Mouse (Mus musculus): ENCODE data around the gene Spint5. TPM values are rescaled to one million over a fixed set of nuclear protein-coding genes. Genes with fewer than 3 reads are reported as not detected.

Spint5 gene
- polyA plus RNA-seq (2015; fragmentation: Nextera tagmentation; extraction: Ambion mirVana), result not detected in 2 replicates

- no peak for ATAC-seq (ENCODE audit: insufficient read depth, low FRiP score, low read depth)
- Histone ChIP-seq H3K4me2 (no peak within 1 kb of the TSS), H3K27me3 (replicated peaks) (no peaks in the 10 kb centered on the region), H3K9me3 (no peaks in the 10 kb centered on the region), H3K36me3 (no peaks in the 10 kb centered on the region), H3K4me1 (no peaks in the 10 kb centered on the region), H3K9ac (no peak within 1 kb of the TSS), H3K27ac (no peak within 1 kb of the TSS), H3K4me3 (replicated peaks) (no peak within 1 kb of the TSS)
- WGBS, result 70% methylated on average over 6 of the region's 6 CpGs
Observed at GRCm38 (mm10) chr2:164715005-164715404, at the start of gene Spint5. Gene Spint5 (plus strand): TSS chr2:164715305.

- H3K9me3 ChIP-seq, result no peaks in the 10 kb centered on the region
- no peak overlapping the region for H3K9ac ChIP-seq
- H3K36me3 ChIP-seq, result no peaks in the 10 kb centered on the region
- no peak for ATAC-seq (ENCODE audit: insufficient read depth, low FRiP score, low read depth)
- no peak overlapping the region for H3K4me3 ChIP-seq (replicated peaks)
- H3K4me1 ChIP-seq, result no peaks in the 10 kb centered on the region
- H3K27me3 ChIP-seq (replicated peaks), result no peaks in the 10 kb centered on the region
- no peak overlapping the region for H3K27ac ChIP-seq
- 79% methylated on average over 5 of the region's 5 CpGs for WGBS
- H3K4me2 ChIP-seq, result no peak overlapping the region
Observed at GRCm38 (mm10) chr2:164670261-164670660, 44.8 kb upstream of the Spint5 start.

- no peaks in the 10 kb centered on the region for H3K9me3 ChIP-seq
- H3K4me1 ChIP-seq, result no peaks in the 10 kb centered on the region
- no peak overlapping the region for H3K27ac ChIP-seq
- ATAC-seq (ENCODE audit: insufficient read depth, low FRiP score, low read depth), result no peak
- H3K4me3 ChIP-seq (replicated peaks), result no peak overlapping the region
- no peaks in the 10 kb centered on the region for H3K27me3 ChIP-seq (replicated peaks)
- H3K36me3 ChIP-seq, result no peaks in the 10 kb centered on the region
- 17% methylated on average over 1 of the region's 1 CpGs for WGBS
- H3K4me2 ChIP-seq, result no peak overlapping the region
- H3K9ac ChIP-seq, result no peak overlapping the region
Observed at GRCm38 (mm10) chr2:164670938-164671337, 44.2 kb upstream of the Spint5 start.

GRCm38 (mm10) chr2:164673987-164674386 is 41.1 kb upstream of the Spint5 start, which contains the start of gene Wfdc11:
Gene Wfdc11 (minus strand): TSS chr2:164674087.
- Histone ChIP-seq H3K4me3 (replicated peaks) (no peak within 1 kb of the TSS), H3K36me3 (no peaks in the 10 kb centered on the region), H3K9me3 (no peaks in the 10 kb centered on the region), H3K4me2 (no peak within 1 kb of the TSS), H3K27ac (no peak within 1 kb of the TSS), H3K9ac (no peak within 1 kb of the TSS), H3K4me1 (peaks cover 7% of the 10 kb centered on the region; the same call in 1 of the 2 replicates), H3K27me3 (replicated peaks) (no peaks in the 10 kb centered on the region)
- 73% methylated on average over 7 of the region's 7 CpGs for WGBS
- ATAC-seq (ENCODE audit: insufficient read depth, low FRiP score, low read depth), result no peak

GRCm38 (mm10) chr2:164676103-164676502 is 39.0 kb upstream of the Spint5 start:
- 80% methylated on average over 7 of the region's 7 CpGs for WGBS
- no peak for ATAC-seq (ENCODE audit: insufficient read depth, low FRiP score, low read depth)

GRCm38 (mm10) chr2:164676916-164677685 is 38.0 kb upstream of the Spint5 start:
- Histone ChIP-seq H3K4me1 (peaks cover 10% of the 10 kb centered on the region; the same call in 1 of the 2 replicates), H3K27ac (no peak overlapping the region), H3K9me3 (no peaks in the 10 kb centered on the region), H3K4me3 (replicated peaks) (no peak overlapping the region), H3K36me3 (no peaks in the 10 kb centered on the region), H3K9ac (no peak overlapping the region), H3K4me2 (no peak overlapping the region), H3K27me3 (replicated peaks) (no peaks in the 10 kb centered on the region)
- 69% methylated on average over 16 of the region's 16 CpGs for WGBS
- no peak for ATAC-seq (ENCODE audit: insufficient read depth, low FRiP score, low read depth)

More at GRCm38 (mm10) chr2:164676103-164676502, 39.0 kb upstream of the Spint5 start:
- no peaks in the 10 kb centered on the region for H3K9me3 ChIP-seq
- H3K36me3 ChIP-seq, result no peaks in the 10 kb centered on the region
- H3K4me1 ChIP-seq, result peaks cover 10% of the 10 kb centered on the region; the same call in 1 of the 2 replicates
- no peak overlapping the region for H3K9ac ChIP-seq
- no peak overlapping the region for H3K4me2 ChIP-seq
- H3K27ac ChIP-seq, result no peak overlapping the region
- no peak overlapping the region for H3K4me3 ChIP-seq (replicated peaks)
- H3K27me3 ChIP-seq (replicated peaks), result no peaks in the 10 kb centered on the region

- H3K9me3 ChIP-seq, result no peaks in the 10 kb centered on the region
- peak overlapping the region; percentile 55 for H3K4me2 ChIP-seq
- no peaks in the 10 kb centered on the region for H3K27me3 ChIP-seq (replicated peaks)
- H3K4me1 ChIP-seq, result peaks cover 10% of the 10 kb centered on the region; the same call in 1 of the 2 replicates
- H3K9ac ChIP-seq, result no peak overlapping the region
- peak overlapping the region; percentile 26 for H3K4me3 ChIP-seq (replicated peaks)
- WGBS, result 15% methylated on average over 19 of the region's 19 CpGs
- ATAC-seq (ENCODE audit: insufficient read depth, low FRiP score, low read depth), result peak; percentile 68
- H3K36me3 ChIP-seq, result no peaks in the 10 kb centered on the region
- peak overlapping the region; percentile 44; the same call in 1 of the 2 replicates for H3K27ac ChIP-seq
Observed at GRCm38 (mm10) chr2:164678848-164679625, 36.1 kb upstream of the Spint5 start.

- Histone ChIP-seq H3K4me2 (no peak overlapping the region), H3K4me1 (peaks cover 10% of the 10 kb centered on the region; the same call in 1 of the 2 replicates), H3K36me3 (no peaks in the 10 kb centered on the region), H3K27ac (0 out of 2 replicates have a peak overlapping the region, but pooled peaks have one; percentile 44), H3K27me3 (replicated peaks) (no peaks in the 10 kb centered on the region), H3K9ac (no peak overlapping the region), H3K4me3 (replicated peaks) (no peak overlapping the region), H3K9me3 (no peaks in the 10 kb centered on the region)
- 0 out of 2 replicates have a peak, but pooled peaks have one; percentile 19 for ATAC-seq (ENCODE audit: insufficient read depth, low FRiP score, low read depth)
- 18% methylated on average over 3 of the region's 3 CpGs for WGBS
Observed at GRCm38 (mm10) chr2:164679906-164680305, 35.2 kb upstream of the Spint5 start.

- H3K4me3 ChIP-seq (replicated peaks), result no peak within 1 kb of the TSS
- no peak within 1 kb of the TSS for H3K27ac ChIP-seq
- H3K9ac ChIP-seq, result no peak within 1 kb of the TSS
- no peaks in the 10 kb centered on the region for H3K36me3 ChIP-seq
- no peaks in the 10 kb centered on the region for H3K9me3 ChIP-seq
- H3K27me3 ChIP-seq (replicated peaks), result no peaks in the 10 kb centered on the region
- no peak for ATAC-seq (ENCODE audit: insufficient read depth, low FRiP score, low read depth)
- WGBS, result 56% methylated on average over 3 of the region's 3 CpGs
- no peak within 1 kb of the TSS for H3K4me2 ChIP-seq
- H3K4me1 ChIP-seq, result no peaks in the 10 kb centered on the region
Observed at GRCm38 (mm10) chr2:164684807-164685206, 30.3 kb upstream of the Spint5 start, which contains the start of gene Wfdc13. Gene Wfdc13 (plus strand): TSS chr2:164685107.

GRCm38 (mm10) chr2:164698201-164698600 is 16.9 kb upstream of the Spint5 start, which contains the start of gene Spint4:
Gene Spint4 (plus strand): TSS chr2:164698501.
- Histone ChIP-seq H3K4me2 (no peak within 1 kb of the TSS), H3K36me3 (no peaks in the 10 kb centered on the region), H3K9me3 (no peaks in the 10 kb centered on the region), H3K4me3 (replicated peaks) (no peak within 1 kb of the TSS), H3K9ac (no peak within 1 kb of the TSS), H3K4me1 (no peaks in the 10 kb centered on the region), H3K27ac (no peak within 1 kb of the TSS), H3K27me3 (replicated peaks) (no peaks in the 10 kb centered on the region)
- no peak for ATAC-seq (ENCODE audit: insufficient read depth, low FRiP score, low read depth)
- whole genome bisulfite sequencing, result 74% methylated on average over 4 of the region's 4 CpGs

GRCm38 (mm10) chr2:164700959-164701358 is 14.1 kb upstream of the Spint5 start:
- no peak overlapping the region for H3K4me3 ChIP-seq (replicated peaks)
- H3K9me3 ChIP-seq, result no peaks in the 10 kb centered on the region
- no peaks in the 10 kb centered on the region for H3K36me3 ChIP-seq
- no peak; the same call in 1 of the 2 replicates for ATAC-seq (ENCODE audit: insufficient read depth, low FRiP score, low read depth)
- no peaks in the 10 kb centered on the region for H3K4me1 ChIP-seq
- no peaks in the 10 kb centered on the region for H3K27me3 ChIP-seq (replicated peaks)
- WGBS, result 43% methylated on average over 5 of the region's 5 CpGs
- H3K4me2 ChIP-seq, result no peak overlapping the region
- H3K9ac ChIP-seq, result no peak overlapping the region
- H3K27ac ChIP-seq, result no peak overlapping the region

GRCm38 (mm10) chr2:164701761-164702160 is 13.3 kb upstream of the Spint5 start:
- 82% methylated on average over 5 of the region's 5 CpGs for WGBS
- no peak for ATAC-seq (ENCODE audit: insufficient read depth, low FRiP score, low read depth)
- no peak overlapping the region for H3K27ac ChIP-seq

More at GRCm38 (mm10) chr2:164701761-164702160, 13.3 kb upstream of the Spint5 start:
- H3K27me3 ChIP-seq (replicated peaks), result no peaks in the 10 kb centered on the region
- H3K4me3 ChIP-seq (replicated peaks), result no peak overlapping the region
- no peaks in the 10 kb centered on the region for H3K9me3 ChIP-seq
- H3K4me1 ChIP-seq, result no peaks in the 10 kb centered on the region
- H3K36me3 ChIP-seq, result no peaks in the 10 kb centered on the region
- no peak overlapping the region for H3K4me2 ChIP-seq
- H3K9ac ChIP-seq, result no peak overlapping the region
